Mouse (Mus musculus) MN1 (cell line): ENCODE data around the gene Prpsap1.
A peak's percentile ranks its signal among the peaks of the same experiment; 100 is the strongest.

Experiments used
- DNase-seq: peaks from one replicate; pipeline ENCODE4 v3.0.0-alpha.2; 2016; ENCODE audit warnings: low spot score

Prpsap1 gene

GRCm38 (mm10) chr11:116493795-116494252 is at the start of gene Prpsap1:
Prpsap1 (minus strand) TSS chr11:116494202.
- peak; percentile 59 for DNase-seq

- peak; percentile 41 for DNase-seq
Measured at GRCm38 (mm10) chr11:116543110-116543509, 49.1 kb upstream of the Prpsap1 start.

DNA sequence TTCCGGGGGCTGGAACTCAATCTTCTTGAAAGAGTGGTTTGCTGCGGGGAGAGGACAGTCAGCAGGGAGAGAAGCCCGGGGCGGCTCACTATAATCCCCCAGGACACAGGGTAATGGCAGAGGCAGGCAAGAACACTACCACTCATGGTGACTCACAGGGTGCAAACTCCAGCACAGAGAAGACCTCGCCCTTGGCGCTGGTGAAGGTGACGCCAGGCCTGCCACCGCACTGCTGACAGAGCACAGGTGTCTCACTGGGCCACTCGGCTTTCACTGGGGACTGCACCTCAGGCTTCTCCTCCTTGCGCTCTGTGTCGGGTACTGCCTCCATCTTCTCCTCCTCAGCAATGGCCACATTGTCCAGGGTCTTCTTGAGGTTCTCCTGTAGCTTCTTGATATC is 47.2 kb upstream of the Prpsap1 start:
- no peak for DNase-seq

- DNase-seq = no peak
Measured at GRCm38 (mm10) chr11:116538142-116538735, 44.2 kb upstream of the Prpsap1 start.

GRCm38 (mm10) chr11:116537388-116537787 is 43.4 kb upstream of the Prpsap1 start:
- DNase-seq = no peak

GRCm38 (mm10) chr11:116536685-116537084 is 42.7 kb upstream of the Prpsap1 start:
- no peak for DNase-seq

DNA sequence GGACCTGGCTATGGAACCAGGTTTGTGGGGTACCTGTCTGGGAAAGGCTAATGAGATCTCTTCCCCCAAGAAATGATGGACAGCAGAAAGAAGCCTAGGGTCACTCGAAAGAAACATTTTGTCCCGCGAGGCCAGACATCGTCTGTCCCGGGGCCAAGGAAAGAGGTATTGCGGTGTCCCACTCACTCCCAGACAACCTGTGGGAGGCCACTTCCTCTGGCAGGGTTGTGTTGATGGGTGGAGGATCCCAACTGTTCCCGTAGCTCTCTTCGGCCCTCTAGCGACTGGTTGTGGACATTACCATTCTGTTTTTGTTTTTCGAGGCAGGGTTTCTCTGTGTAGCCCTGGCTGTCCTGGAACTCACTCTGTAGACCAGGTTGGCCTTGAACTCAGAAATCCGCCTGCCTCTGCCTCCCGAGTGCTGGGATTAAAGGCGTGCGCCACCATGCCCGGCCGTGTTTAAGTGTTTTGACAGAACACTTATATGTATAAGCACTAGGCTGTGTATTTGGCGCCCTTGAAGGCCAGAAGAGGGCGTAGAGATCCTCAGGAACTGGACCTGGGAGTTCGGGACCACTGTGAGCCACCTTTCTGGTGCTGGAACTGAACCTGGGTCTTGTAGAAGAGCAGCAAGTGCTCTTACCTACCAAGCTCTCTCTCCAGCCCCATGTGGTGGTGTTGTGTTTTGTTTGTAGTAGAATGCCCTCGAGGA is 40.3 kb upstream of the Prpsap1 start:
- DNase-seq = peak; percentile 76

DNA sequence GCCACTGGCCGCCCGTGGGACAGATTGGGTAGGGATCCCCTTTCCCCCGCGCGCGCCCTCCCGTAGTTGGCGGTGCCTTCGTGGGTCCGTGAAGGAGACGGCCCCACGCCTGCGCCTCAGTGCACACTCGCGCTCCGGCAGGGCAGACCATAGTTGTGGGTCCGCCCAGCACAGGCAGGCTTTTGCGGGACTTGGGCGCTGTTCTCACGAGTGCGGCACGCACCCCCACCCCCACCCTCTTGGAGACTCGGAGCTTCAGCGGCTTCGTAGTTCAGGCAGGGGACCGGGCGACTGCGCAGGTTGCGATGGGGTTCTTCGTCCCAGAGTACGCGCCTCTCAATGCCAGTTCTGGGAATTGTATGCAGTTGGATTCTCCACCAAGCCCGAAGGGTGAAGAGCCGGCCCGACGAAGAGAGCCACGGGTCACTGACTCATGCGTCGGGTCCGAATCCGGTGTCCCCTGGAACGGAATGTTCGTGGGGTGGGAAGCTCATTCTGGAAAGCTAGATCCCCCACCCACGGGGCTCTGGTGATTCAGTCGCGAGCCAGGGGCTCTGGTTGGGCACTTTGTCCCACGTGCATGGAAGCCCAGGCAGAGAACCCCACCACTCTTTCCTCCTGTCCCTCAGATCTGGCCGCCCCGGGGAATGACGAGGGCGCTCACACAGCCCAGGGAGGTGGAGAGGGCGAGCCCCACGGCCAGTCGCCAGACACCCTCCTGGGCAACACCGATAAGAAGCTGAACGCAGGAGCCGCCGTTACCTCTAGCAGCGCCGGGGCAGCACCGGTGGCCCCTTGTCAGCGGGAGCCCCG is 39.5 kb upstream of the Prpsap1 start:
- no peak for DNase-seq

GRCm38 (mm10) chr11:116532810-116533338 is 38.9 kb upstream of the Prpsap1 start:
- DNase-seq = peak; percentile 38

- peak; percentile 19 for DNase-seq
Measured at GRCm38 (mm10) chr11:116532262-116532809, 38.3 kb upstream of the Prpsap1 start.

DNA sequence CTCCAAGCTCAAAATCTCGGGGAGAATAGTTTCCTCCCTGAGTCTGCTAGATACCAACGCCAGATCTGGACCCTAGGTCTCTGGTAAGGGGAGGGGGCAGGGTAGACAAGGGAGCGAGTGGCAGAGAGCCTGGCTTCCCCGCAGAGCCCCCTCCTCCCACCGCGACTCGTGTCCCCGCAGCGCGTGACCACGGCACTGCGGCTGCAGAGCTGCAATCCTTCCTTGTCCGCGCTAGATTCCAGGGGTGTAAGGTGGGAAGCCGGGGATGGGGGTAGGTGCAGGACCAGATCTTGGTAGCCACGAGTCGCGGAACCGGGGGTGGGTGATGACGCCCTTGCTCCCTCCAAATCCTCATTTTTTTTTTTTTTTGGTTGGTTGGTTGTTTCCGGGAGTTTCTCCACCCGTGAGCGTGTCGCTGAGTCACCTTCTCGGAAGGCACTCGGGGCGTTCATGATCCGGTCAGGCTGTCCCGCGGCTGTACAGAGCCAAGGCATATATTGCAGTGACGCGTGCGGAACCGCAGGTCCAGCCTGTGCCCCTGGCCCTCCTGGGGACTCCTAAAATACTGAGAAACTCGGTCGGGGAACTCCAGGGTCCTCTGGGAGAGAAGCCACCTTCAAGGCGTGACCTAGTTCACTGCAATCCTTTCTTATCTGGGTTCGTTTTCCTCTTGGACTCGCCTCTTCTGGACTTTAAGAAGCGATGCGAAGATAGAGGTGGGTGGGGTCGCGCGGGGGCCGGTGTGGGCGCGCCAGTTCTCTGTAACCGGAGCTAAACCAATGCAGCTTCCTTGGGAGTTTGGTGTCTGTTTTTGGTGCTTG is 37.6 kb upstream of the Prpsap1 start:
- no peak for DNase-seq

- peak; percentile 24 for DNase-seq
Measured at GRCm38 (mm10) chr11:116530187-116531147, 36.5 kb upstream of the Prpsap1 start, which contains the start of gene Sphk1. Sphk1 (plus strand) TSS chr11:116530925.

DNA sequence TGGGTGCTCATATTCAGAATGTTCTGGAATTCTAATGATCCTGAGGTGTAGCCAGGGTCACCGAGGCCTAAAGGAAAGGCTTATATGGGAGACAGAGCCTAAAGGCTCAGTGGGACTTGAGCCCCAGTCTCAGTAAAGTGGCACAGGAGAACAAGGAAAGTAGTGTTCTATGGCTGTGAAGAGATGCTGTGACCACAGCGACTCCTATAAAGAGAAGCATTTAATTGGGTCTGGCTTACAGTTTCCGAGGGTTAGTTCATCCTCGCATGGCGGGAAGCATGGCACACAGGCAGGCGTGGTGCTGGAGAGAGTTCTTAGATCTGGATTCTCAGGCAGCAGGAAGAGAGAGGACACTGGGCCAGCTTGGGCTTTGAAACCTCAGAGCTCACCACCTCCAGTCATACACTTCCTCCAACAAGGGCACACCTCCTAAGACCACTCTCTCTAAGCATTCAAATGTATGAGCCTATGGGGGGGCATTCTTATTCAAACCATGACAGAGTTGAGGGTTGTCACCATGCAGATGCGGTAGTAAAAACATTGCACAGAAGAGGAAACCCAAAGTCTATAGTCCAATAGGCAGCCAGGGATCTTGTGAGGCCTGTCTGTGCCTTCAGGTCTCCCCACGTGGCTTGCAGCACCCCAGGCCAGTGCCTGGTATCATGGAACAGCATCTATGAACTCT is 34.8 kb upstream of the Prpsap1 start:
- no peak for DNase-seq

- peak; percentile 20 for DNase-seq
Measured at GRCm38 (mm10) chr11:116523699-116524189, 29.7 kb upstream of the Prpsap1 start.

DNA sequence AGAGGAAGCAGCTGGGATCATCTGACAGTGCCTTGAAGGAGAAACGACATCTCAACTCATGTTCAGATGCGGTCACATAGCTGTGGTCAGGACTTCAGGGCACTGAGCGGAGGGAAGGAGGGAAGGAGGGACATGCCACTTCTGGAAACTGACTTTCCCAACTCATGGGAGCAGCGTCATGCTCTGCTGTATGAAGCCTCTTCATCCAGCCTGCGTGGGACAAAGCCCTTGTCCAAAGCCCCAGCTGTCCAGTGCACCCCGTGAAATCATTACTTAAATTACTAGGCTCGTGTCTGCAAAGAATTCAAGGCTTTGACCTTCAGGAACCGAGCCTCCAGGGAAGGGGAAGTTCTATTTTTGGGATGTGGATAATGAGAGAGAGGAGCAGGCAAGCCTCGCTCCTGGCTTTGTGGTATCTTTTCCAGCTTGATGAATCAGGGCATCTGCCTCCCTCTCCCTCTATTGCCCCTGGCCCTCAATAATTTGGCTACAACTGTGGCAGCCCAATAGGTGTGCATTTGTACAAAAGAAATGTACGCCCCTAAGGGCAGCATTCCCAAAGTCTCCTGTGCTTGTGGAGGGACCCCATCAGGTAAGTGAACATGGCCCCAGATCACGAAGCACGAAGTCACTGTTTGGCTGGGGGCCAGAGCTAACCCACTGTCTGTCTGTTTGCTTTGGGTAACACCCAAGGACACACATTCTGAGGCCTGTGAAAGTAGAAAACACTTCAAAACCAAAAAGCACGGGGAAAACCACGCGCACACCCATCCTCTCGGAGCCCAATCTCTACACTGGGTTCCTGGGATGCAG is 29.1 kb upstream of the Prpsap1 start:
- no peak for DNase-seq

DNA sequence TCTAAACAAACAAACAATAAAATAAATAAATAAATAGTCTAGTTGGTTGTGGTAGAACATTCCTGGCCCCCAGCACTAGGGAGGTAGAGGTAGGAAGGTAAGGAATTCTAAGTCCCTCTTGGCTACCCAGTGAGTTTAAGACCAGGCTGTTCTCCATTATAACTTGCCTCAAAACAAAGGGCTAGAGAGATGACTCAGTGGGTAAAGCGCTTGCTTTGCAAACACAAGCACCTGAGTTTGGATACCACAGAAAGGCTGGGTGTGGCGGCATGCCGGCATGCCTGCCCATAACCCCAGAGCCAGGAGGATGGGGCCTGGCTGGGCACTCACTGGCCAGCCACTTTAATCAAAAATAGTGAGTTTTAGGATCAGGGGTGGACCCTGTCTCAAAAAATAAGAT is 28.0 kb upstream of the Prpsap1 start:
- no peak for DNase-seq

DNA sequence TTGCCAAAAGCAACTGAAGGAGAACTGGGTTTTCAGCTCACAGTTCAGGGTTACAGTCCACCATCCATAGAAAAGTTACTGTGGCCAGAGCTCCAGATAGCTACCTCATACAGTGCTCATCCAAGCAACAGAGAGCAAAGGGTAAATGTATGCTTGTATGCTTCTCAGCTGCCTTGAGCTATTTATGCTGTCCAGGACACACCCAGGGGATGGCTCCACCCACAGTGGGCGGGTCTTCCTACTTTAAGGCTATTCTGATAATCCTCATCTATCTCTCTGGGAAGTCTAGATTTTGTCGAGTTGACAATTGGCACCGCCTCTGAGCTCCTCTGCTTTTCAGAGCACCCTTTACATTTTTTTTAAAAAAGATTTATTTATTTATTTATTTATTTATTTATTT is 27.1 kb upstream of the Prpsap1 start:
- no peak for DNase-seq

GRCm38 (mm10) chr11:116518482-116518881 is 24.5 kb upstream of the Prpsap1 start:
- peak; percentile 24 for DNase-seq
